Mouse (Mus musculus) intestine, embryonic 16.5 days (tissue): ENCODE data around the gene Ccdc155. TPM values are rescaled to one million over a fixed set of nuclear protein-coding genes. Genes with fewer than 3 reads are reported as not detected.
A peak's percentile ranks its signal among the peaks of the same experiment; 100 is the strongest.
"Not testable (repeated sequence)": the region's sequence is repeated elsewhere in the genome, so short reads cannot be mapped to it uniquely, and the experiment has no call there.

Experiments
- ATAC-seq: fragments of 200-750 bp; cut with Nextera tagmentation; 2 replicates; pipeline ENCODE4 v1.8.0; 2017; ENCODE audit warnings: moderate TSS enrichment, moderate library complexity
- H3K27ac ChIP-seq: fragments of 300-500 bp; sonication (generic); 2 replicates; pipeline ENCODE4 v1.5.1; 2014; ENCODE audit warnings: mild to moderate bottlenecking, low read length
- H3K27me3 ChIP-seq: fragments of 300-500 bp; sonication (generic); replicated peaks from 2 replicates; pipeline ENCODE4 v1.6.1; 2014; ENCODE audit warnings: low read length, control low read depth, mixed read lengths; ENCODE audit not compliant: control insufficient read depth, insufficient read depth
- H3K36me3 ChIP-seq: fragments of 300-500 bp; sonication (generic); 2 replicates; pipeline ENCODE4 v1.6.1; 2014; ENCODE audit warnings: low read length, control low read depth; ENCODE audit not compliant: control insufficient read depth, insufficient read depth
- H3K4me1 ChIP-seq: fragments of 300-500 bp; sonication (generic); 2 replicates; pipeline ENCODE4 v1.6.1; 2014; ENCODE audit warnings: low read length, control low read depth, mixed read lengths; ENCODE audit not compliant: control insufficient read depth, insufficient read depth
- H3K4me2 ChIP-seq: fragments of 300-500 bp; sonication (generic); 2 replicates; pipeline ENCODE4 v1.6.1; 2014; ENCODE audit warnings: low read depth, low read length, control low read depth
- H3K4me3 ChIP-seq: fragments of 300-500 bp; sonication (generic); 2 replicates; pipeline ENCODE4 v1.5.1; 2014; ENCODE audit warnings: mild to moderate bottlenecking, low read length
- H3K9ac ChIP-seq: fragments of 300-500 bp; sonication (generic); 2 replicates; pipeline ENCODE4 v1.6.1; 2014; ENCODE audit warnings: low read depth, low read length
- H3K9me3 ChIP-seq: fragments of 300-500 bp; sonication (generic); 2 replicates; pipeline ENCODE4 v1.6.1; 2016; ENCODE audit warnings: low read length, control low read depth; ENCODE audit not compliant: control insufficient read depth
- WGBS: fragments of 180-500 bp; shearing (Covaris S2); extraction: QIAGEN DNeasy Blood & Tissue Kit; methylation state at CpG from one replicate; pipeline ENCODE4 v1.1.7; 2014; 5-methylcytosine and 5-hydroxymethylcytosine counted together
- polyA plus RNA-seq: library from polyadenylated mRNA; unstranded; fragments of >200 nt; fragmentation: Nextera tagmentation; extraction: Ambion mirVana; gene quantifications from 2 replicates; pipeline ENCODE4 v1.2.1, GENCODE M21; 2015

Gene Ccdc155
- polyA plus RNA-seq, 1 experiment from 2014 or later, result 0.44 TPM

DNA sequence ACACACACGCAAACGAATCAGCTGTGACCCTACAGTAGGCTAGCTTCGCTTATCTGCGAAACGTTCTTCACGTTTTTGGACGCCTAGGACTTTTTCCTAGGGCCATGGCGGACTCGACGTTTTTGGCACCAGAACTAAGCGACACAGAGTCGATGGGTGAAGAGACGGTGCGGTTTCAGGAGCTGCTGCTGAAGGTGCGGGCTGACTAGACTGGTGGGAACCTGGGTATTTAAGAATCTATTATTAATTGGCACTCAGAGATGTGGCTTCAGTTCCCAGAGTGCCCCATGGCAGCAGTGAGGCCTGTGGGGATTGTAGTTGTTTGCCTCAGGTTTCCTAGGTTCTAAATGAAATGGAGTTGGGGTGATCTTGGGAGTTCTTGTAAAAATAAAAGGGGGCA is 48.5 kb downstream of the Ccdc155 start:
- no peak overlapping the region for H3K4me3 ChIP-seq
- H3K9ac ChIP-seq, result no peak overlapping the region
- ATAC-seq, result no peak
- 94% methylated on average over 15 of the region's 15 CpGs for WGBS
- peaks cover 13% of the 10 kb centered on the region; the same call in 1 of the 2 replicates for H3K4me1 ChIP-seq
- H3K4me2 ChIP-seq, result no peak overlapping the region
- no peak overlapping the region for H3K27ac ChIP-seq
- no peaks in the 10 kb centered on the region for H3K9me3 ChIP-seq
- H3K36me3 ChIP-seq, result 0 out of 2 replicates have a peak, but pooled peaks cover 3% of the 10 kb centered on the region
- H3K27me3 ChIP-seq, result no peaks in the 10 kb centered on the region

DNA sequence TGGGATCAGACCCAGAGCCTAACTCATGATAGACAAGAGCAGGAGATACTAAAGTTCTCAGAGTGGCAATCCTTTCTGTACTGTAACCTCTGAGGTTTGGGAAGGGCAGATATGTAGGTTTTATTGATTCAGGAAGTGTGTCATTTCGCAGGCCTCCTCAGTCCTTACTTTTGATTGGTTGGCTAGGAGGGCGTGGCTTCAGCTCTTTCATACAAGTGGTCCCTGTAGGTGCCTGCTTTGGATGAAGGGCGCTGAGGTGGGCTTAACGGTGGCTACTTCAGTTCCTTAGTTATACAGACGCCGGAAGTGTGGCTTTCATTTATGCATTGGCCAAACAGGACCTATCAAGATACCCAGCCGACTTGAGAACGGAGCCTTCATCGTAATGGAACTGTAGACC is 49.1 kb downstream of the Ccdc155 start:
- no peak overlapping the region for H3K27ac ChIP-seq
- no peaks in the 10 kb centered on the region for H3K9me3 ChIP-seq
- no peak overlapping the region for H3K4me2 ChIP-seq
- no peak overlapping the region for H3K4me3 ChIP-seq
- 0 out of 2 replicates have a peak, but pooled peaks cover 3% of the 10 kb centered on the region for H3K36me3 ChIP-seq
- ATAC-seq, result no peak
- WGBS, result 83% methylated on average over 9 of the region's 9 CpGs
- no peaks in the 10 kb centered on the region for H3K27me3 ChIP-seq
- H3K9ac ChIP-seq, result no peak overlapping the region
- H3K4me1 ChIP-seq, result peaks cover 15% of the 10 kb centered on the region; the same call in 1 of the 2 replicates

DNA sequence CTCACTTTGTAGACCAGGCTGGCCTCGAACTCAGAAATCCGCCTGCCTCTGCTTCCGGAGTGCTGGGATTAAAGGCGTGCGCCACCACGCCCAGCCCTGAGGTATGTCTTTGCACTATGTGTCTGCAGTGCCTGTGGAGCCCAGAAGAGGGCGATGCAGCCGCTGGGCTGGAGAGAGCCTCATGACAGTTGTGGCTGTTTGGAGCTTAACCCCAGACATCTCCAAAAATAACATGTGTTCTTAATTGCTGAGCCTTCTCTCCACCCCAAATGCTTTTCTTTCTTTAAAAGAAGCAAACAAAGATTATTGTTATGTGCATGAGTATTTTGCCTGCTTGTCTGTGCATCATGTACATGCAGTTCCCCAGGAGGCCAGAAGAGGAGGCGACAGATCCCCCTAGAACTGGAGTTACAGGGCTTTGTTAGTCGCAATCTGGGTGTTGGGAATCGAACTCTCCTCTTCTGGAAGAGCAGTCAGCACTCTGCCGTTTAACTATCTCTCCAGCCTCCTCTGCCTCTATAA is 49.6 kb downstream of the Ccdc155 start:
- H3K9me3 ChIP-seq, result no peaks in the 10 kb centered on the region
- peak overlapping the region; percentile 43; the same call in 1 of the 2 replicates for H3K27ac ChIP-seq
- no peaks in the 10 kb centered on the region for H3K36me3 ChIP-seq
- no peaks in the 10 kb centered on the region for H3K27me3 ChIP-seq
- H3K4me1 ChIP-seq, result peaks cover 20% of the 10 kb centered on the region; the same call in 1 of the 2 replicates
- peak; percentile 13 for ATAC-seq
- WGBS, result 80% methylated on average over 12 of the region's 12 CpGs
- peak overlapping the region; percentile 61 for H3K4me2 ChIP-seq
- peak overlapping the region; percentile 73 for H3K4me3 ChIP-seq
- H3K9ac ChIP-seq, result peak overlapping the region; percentile 88

DNA sequence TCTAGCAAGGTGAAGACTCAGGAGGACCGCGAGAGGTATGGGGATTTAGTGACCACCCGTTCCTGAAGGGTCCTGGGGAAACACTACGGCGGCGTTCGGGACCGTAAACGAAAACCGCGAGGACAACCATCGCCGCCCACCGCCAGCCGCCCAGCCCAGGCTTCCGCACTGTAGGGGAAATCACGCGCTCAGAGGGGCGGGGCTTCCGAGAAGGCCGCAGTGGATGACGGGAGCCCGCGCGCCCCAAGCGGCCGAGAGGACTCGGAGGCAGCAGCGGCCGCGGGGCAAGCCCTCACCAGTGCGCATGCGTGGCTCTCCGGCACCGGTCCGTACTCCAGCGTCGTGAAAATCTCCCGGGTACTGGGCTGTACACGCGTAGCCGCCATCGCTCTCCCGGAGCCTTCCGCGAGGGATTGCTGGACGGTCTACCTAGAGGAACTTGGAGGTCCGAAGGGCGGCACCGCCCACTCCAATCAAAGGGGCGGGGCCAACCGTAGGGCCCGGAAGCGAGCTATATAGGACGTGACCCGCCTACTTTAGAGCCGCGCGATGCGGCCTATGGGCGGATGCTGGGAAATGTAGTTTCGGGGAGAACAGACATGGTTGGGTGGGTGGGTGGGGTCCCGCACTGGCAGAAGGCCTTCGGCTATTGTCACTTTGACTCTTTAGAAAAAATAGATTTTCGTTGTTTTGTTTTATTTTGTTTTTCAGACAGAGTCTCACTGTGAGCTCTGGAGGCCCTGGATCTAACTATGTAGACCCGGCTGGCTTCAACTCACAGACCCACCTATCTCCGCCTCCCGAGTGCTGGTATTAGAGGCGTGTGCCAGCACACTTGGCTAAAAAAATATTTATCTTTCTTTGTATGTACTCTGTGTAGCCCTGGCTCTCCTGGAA is 50.3 kb downstream of the Ccdc155 start, which contains the start of the genes Pih1d1 and Aldh16a1:
TSS of gene Pih1d1 (plus strand) at position 208 of the 897 bp plus-strand sequence.
TSS of gene Aldh16a1 (minus strand) at position 489 of the 897 bp plus-strand sequence.
- 3% methylated on average over 69 of the region's 69 CpGs for WGBS
- Histone ChIP-seq H3K4me1 (peaks cover 23% of the 10 kb centered on the region; the same call in 1 of the 2 replicates), H3K36me3 (no peaks in the 10 kb centered on the region), H3K27me3 (no peaks in the 10 kb centered on the region), H3K27ac (peak within 1 kb of the TSS; percentile 97), H3K9ac (peak within 1 kb of the TSS; percentile 88), H3K9me3 (no peaks in the 10 kb centered on the region), H3K4me3 (peak within 1 kb of the TSS; percentile 73), H3K4me2 (peak within 1 kb of the TSS; percentile 74)
- ATAC-seq, result peak; percentile 96

DNA sequence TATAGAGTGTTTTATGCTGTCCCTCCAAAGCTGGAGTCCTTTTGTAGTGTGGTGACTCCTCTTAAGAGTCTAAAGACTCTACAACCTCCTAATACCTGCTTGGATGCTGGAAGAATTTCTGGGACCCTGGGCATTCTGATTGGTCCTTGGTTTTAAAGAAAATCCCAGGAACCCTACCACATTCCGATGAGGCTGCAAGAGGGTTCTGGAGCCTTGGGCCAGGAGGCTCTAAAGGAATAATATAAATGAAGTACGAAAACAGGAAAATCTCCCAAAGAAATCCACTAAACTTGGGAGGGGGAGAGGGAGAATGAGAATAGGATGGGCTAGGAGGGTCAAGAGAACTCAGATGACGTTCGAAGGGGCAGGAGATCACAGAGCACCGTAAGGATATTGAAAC is 51.1 kb downstream of the Ccdc155 start:
- ATAC-seq, result no peak
- Histone ChIP-seq H3K4me1 (peaks cover 27% of the 10 kb centered on the region; the same call in 1 of the 2 replicates), H3K36me3 (no peaks in the 10 kb centered on the region), H3K4me2 (peak overlapping the region; percentile 74), H3K4me3 (peak overlapping the region; percentile 73), H3K9ac (peak overlapping the region; percentile 88), H3K27ac (peak overlapping the region; percentile 97), H3K27me3 (no peaks in the 10 kb centered on the region), H3K9me3 (no peaks in the 10 kb centered on the region)
- 3% methylated on average over 5 of the region's 5 CpGs for whole genome bisulfite sequencing

DNA sequence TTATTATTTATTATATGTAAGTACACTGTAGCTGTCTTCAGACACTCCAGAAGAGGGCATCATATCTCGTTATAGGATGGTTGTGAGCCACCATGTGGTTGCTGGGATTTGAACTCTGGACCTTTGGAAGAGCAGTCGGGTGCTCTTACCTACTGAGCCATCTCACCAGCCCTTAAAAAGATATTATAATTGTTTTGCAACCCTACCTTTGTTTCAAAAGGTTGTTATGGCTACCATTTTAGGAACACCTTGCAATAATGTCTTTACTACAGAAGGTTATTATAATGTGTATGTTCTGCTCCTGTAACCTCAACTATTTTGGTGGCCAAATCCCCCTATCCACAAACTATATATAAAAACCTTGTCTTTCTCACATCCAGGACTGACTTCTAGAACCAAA is 51.6 kb downstream of the Ccdc155 start:
- ATAC-seq, H3K9ac ChIP-seq, H3K27me3 ChIP-seq, H3K9me3 ChIP-seq, H3K27ac ChIP-seq, H3K36me3 ChIP-seq: not testable (repeated sequence)
- Histone ChIP-seq H3K4me1 (peaks cover 32% of the 10 kb centered on the region; the same call in 1 of the 2 replicates), H3K4me3 (peak overlapping the region; percentile 73), H3K4me2 (peak overlapping the region; percentile 74)
- whole genome bisulfite sequencing, result 87% methylated on average over 2 of the region's 2 CpGs

DNA sequence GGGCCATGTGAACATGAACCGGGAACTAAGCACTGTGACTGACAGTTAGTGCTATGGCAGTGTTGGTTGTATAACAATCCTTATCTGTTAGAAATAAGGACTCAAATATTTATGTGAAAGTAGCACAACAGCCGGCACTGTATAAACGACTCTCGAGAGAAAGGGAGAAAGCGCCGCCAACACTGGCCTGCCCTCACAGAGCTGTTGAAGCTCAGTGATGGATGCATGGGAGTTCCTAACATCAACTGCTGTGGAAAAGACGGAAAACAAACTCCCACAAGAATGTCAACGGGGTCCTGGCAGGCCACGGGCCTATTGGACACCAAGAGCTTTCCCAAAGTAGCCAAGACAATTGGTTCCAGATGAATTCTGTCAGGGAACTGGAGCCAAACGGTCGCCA is 53.4 kb downstream of the Ccdc155 start:
- 38% methylated on average over 11 of the region's 11 CpGs for WGBS
- Histone ChIP-seq H3K4me2 (no peak overlapping the region), H3K4me3 (no peak overlapping the region), H3K9ac (no peak overlapping the region), H3K4me1 (peaks cover 34% of the 10 kb centered on the region; the same call in 1 of the 2 replicates), H3K9me3 (no peaks in the 10 kb centered on the region), H3K27ac (peak overlapping the region; percentile 77), H3K27me3 (no peaks in the 10 kb centered on the region), H3K36me3 (no peaks in the 10 kb centered on the region)
- ATAC-seq, result no peak

DNA sequence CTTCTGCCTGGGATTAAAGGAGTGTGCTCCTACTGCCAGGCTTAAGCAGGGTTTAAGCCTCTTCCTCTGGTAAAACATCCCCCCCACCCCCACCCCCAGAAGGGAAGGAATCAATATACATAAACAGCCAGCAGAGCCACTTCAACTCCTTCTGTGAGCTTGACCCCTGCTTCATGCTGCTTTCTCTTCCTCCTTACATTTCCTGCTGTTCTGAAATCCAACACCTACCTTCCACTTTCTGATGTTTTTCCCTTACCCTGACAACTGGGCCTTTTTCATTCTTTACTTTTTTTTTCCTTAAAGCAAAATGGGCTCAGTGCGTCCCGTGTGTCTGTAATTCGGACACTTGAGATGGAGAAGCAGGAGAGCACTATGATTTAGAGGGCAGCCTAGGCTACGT is 54.4 kb downstream of the Ccdc155 start:
- 0 out of 2 replicates have a peak overlapping the region, but pooled peaks have one; percentile 14 for H3K9ac ChIP-seq
- H3K27ac ChIP-seq, result peak overlapping the region; percentile 77
- WGBS, result 53% methylated on average over 4 of the region's 4 CpGs
- peaks cover 34% of the 10 kb centered on the region; the same call in 1 of the 2 replicates for H3K4me1 ChIP-seq
- peaks cover under 1% of the 10 kb centered on the region; the same call in 1 of the 2 replicates for H3K36me3 ChIP-seq
- no peak overlapping the region for H3K4me2 ChIP-seq
- H3K27me3 ChIP-seq, result no peaks in the 10 kb centered on the region
- no peak for ATAC-seq
- no peak overlapping the region for H3K4me3 ChIP-seq
- no peaks in the 10 kb centered on the region for H3K9me3 ChIP-seq

DNA sequence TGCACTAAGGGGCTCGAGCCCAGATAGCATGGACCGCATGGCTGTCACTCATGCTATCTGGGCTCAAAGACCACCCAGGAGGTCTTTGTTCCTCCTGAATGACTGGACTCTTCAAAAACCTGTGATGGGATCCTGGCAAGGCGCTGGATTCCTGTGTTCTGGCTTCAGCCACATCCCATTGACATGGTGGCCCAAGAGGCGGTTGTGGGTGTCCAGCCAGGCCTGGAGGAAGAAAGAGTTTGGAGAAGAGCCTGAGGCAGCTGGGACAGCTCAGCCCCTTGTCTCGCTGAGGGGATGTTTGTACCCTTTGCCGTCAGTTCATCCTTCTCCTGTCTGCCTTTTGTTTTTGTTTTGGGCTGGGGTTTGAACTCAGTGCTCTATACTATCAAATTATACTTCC is 55.1 kb downstream of the Ccdc155 start:
- no peak for ATAC-seq
- no peak overlapping the region for H3K4me3 ChIP-seq
- H3K27me3 ChIP-seq, result no peaks in the 10 kb centered on the region
- no peaks in the 10 kb centered on the region for H3K9me3 ChIP-seq
- H3K4me2 ChIP-seq, result no peak overlapping the region
- 67% methylated on average over 6 of the region's 6 CpGs for WGBS
- peak overlapping the region; percentile 52; the same call in 1 of the 2 replicates for H3K27ac ChIP-seq
- peaks cover 6% of the 10 kb centered on the region; the same call in 1 of the 2 replicates for H3K36me3 ChIP-seq
- H3K4me1 ChIP-seq, result peaks cover 27% of the 10 kb centered on the region; the same call in 1 of the 2 replicates
- no peak overlapping the region for H3K9ac ChIP-seq
